Mouse (Mus musculus): ENCODE measurements around the gene Naaa. TPM values are rescaled to one million over a fixed set of nuclear protein-coding genes. Genes with fewer than 3 reads are reported as not detected.
A peak's percentile ranks its signal among the peaks of the same experiment; 100 is the strongest.

Naaa gene
- total RNA-seq, 2 experiments from 2014 or later, result 17.5 to 19.6 TPM

- peak; percentile 60 to 70 for DNase-seq
These were observed 14.1 kb downstream of the Naaa start for GRCm38 (mm10) chr5:92263761-92264359.

- DNase-seq, result no peak
These were observed 15.3 kb downstream of the Naaa start for GRCm38 (mm10) chr5:92262646-92263045.

- no peak for DNase-seq
These were observed 21.8 kb downstream of the Naaa start, which contains the start of gene Ppef2 for GRCm38 (mm10) chr5:92256218-92256617. Gene Ppef2 (minus strand): TSS chr5:92256278.

- no peak for DNase-seq
These were observed 23.5 kb downstream of the Naaa start for GRCm38 (mm10) chr5:92254476-92254875.

GRCm38 (mm10) chr5:92252797-92253343 is 25.1 kb downstream of the Naaa start:
- DNase-seq, result no peak

- DNase-seq, result no peak
These were observed 25.9 kb downstream of the Naaa start for GRCm38 (mm10) chr5:92252031-92252430.

- DNase-seq, result no peak
These were observed 29.4 kb downstream of the Naaa start for GRCm38 (mm10) chr5:92248614-92249013.

GRCm38 (mm10) chr5:92245483-92245882 is 32.5 kb downstream of the Naaa start:
- DNase-seq, result no peak

GRCm38 (mm10) chr5:92244900-92245299 is 33.1 kb downstream of the Naaa start:
- no peak for DNase-seq

GRCm38 (mm10) chr5:92240769-92241168 is 37.2 kb downstream of the Naaa start:
- DNase-seq, result no peak

- DNase-seq, result peak; percentile 67 to 76
These were observed 38.4 kb downstream of the Naaa start for GRCm38 (mm10) chr5:92239333-92240232.

- DNase-seq, result no peak
These were observed 42.9 kb downstream of the Naaa start for GRCm38 (mm10) chr5:92234939-92235557.

- no peak for DNase-seq
These were observed 44.6 kb downstream of the Naaa start for GRCm38 (mm10) chr5:92233366-92233765.

- no peak for DNase-seq
These were observed 46.1 kb downstream of the Naaa start for GRCm38 (mm10) chr5:92231836-92232235.

- DNase-seq, result no peak
These were observed 47.7 kb downstream of the Naaa start for GRCm38 (mm10) chr5:92230306-92230705.

GRCm38 (mm10) chr5:92229514-92229913 is 48.5 kb downstream of the Naaa start:
- no peak for DNase-seq

GRCm38 (mm10) chr5:92228776-92229175 is 49.2 kb downstream of the Naaa start:
- no peak for DNase-seq

- no peak for DNase-seq
These were observed 50.2 kb downstream of the Naaa start for GRCm38 (mm10) chr5:92227782-92228181.

GRCm38 (mm10) chr5:92220287-92220902 is 57.6 kb downstream of the Naaa start:
- DNase-seq, result no peak

GRCm38 (mm10) chr5:92219826-92220225 is 58.1 kb downstream of the Naaa start:
- DNase-seq, result no peak

GRCm38 (mm10) chr5:92218915-92219793 is 58.8 kb downstream of the Naaa start:
- DNase-seq, result no peak

Data from adrenal gland, postnatal 36 days (tissue).